Mouse (Mus musculus): ENCODE data around the gene Pdc. TPM values are rescaled to one million over a fixed set of nuclear protein-coding genes. Genes with fewer than 3 reads are reported as not detected.
"Not testable (repeated sequence)": the region's sequence is repeated elsewhere in the genome, so short reads cannot be mapped to it uniquely, and the experiment has no call there.

Pdc gene
- not detected in 2 replicates for polyA plus RNA-seq (2012; rRNA removed)

DNA sequence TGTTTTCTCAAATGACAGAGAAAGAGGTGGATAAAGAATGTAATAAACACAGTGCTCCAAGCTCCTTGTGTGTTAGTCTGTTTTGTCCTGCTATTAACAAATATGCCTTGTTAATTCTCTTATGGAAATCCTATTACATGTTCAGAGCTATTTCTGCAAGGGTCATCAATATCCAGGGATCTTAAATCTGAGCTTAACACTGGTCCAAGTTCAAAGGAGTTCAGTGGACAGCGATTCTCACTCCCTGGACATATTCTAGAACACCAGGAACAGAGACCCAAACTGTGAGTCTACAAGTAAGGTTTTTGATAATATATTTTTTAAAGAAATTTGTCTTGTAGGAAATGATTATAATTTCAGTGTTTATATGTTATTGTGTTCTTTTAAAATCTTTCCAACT is at the start of gene Pdc:
TSS of gene Pdc (plus strand) at position 213 of the 400 bp plus-strand sequence.
- Histone ChIP-seq H3K4me1 (ENCODE audit: control insufficient read depth, insufficient read depth, low read length) (no peaks in the 10 kb centered on the region), H3K27ac (ENCODE audit: insufficient read depth, low read length) (no peak within 1 kb of the TSS), H3K4me3 (replicated peaks; ENCODE audit: insufficient read depth, low read depth, low read length) (no peak within 1 kb of the TSS), H3K27me3 (ENCODE audit: control insufficient read depth, insufficient read depth, low read length) (no peaks in the 10 kb centered on the region)
- TF ChIP-seq POLR2A (IDR thresholded peaks at IDR 0.05; ENCODE audit: borderline replicate concordance, insufficient read depth, low read length): no peak
- no peak for TF ChIP-seq CTCF (IDR thresholded peaks at IDR 0.05; ENCODE audit: borderline replicate concordance, insufficient read depth, low read depth, low read length)
- no peak for DNase-seq
- WGBS: 91% methylated on average over 1 of the region's 1 CpGs

DNA sequence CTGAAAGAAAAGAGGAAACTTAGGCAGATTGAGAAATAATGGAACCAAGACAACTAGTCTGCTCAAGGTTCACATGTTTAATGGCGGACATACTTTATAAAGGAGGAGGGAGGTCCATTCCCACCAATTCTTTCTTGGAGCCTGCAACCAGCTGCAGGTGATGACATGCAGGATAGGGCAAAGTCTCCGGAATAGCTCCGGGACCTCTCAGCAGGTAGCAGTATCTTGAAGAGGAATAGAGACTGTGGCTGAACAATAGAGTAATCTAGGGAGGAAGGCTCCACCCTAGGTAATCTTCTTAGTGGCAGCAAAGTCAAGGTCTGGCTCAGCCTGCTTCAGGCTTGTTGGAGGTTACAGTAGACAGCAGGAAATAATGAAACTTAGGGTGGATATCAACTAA is 25.2 kb upstream of the Pdc start:
- not testable (repeated sequence) for H3K4me3 ChIP-seq (replicated peaks; ENCODE audit: insufficient read depth, low read depth, low read length); DNase-seq; H3K27me3 ChIP-seq (ENCODE audit: control insufficient read depth, insufficient read depth, low read length); H3K4me1 ChIP-seq (ENCODE audit: control insufficient read depth, insufficient read depth, low read length); H3K27ac ChIP-seq (ENCODE audit: insufficient read depth, low read length)
- WGBS: 75% methylated on average over 3 of the region's 3 CpGs

DNA sequence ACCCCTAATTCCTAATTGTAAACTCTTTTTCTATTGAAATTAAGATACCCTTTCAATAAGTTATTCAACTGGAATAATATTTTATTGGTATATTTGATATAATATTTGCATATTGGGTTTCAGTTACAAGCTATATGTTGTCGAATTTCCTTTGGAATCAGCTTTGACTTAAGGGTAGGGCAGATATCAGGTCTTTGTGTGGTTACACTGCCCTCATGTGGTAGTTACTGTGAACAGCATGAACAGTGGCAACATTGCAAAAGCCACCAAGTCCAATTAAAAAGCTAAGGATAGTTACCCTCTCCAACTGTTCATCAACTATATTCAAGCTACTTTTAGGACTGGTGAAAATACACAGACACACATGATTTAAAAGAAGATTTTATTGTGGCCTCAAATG is 11.6 kb upstream of the Pdc start:
- WGBS: 59% methylated on average over 1 of the region's 1 CpGs
- no peak for TF ChIP-seq POLR2A (IDR thresholded peaks at IDR 0.05; ENCODE audit: borderline replicate concordance, insufficient read depth, low read length)
- no peak for TF ChIP-seq CTCF (IDR thresholded peaks at IDR 0.05; ENCODE audit: borderline replicate concordance, insufficient read depth, low read depth, low read length)
- Histone ChIP-seq H3K27me3 (ENCODE audit: control insufficient read depth, insufficient read depth, low read length) (no peaks in the 10 kb centered on the region), H3K27ac (ENCODE audit: insufficient read depth, low read length) (no peak overlapping the region), H3K4me3 (replicated peaks; ENCODE audit: insufficient read depth, low read depth, low read length) (no peak overlapping the region), H3K4me1 (ENCODE audit: control insufficient read depth, insufficient read depth, low read length) (no peaks in the 10 kb centered on the region)
- no peak for DNase-seq

DNA sequence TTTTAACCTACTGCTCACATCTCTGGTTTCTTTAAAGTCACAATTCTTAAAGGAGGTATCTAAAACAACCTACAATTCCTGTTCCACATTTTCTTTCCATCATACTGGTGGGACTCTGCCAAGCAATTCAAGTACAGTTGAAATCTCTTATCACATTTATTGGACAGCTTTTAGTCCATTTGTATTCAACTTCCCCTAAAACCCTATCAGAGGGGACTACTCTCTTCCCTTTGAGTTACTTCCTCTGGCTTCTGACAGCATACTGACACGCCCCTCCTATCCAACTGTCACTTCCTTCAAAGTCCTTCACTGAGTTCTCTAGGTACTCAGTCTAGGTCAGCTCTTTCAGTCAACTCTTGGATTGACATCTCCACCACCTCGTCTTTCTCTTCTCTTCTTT is 15.9 kb downstream of the Pdc start:
- Histone ChIP-seq H3K27me3 (ENCODE audit: control insufficient read depth, insufficient read depth, low read length) (no peaks in the 10 kb centered on the region), H3K27ac (ENCODE audit: insufficient read depth, low read length) (no peak overlapping the region)
- 76% methylated on average over 2 of the region's 2 CpGs for WGBS

DNA sequence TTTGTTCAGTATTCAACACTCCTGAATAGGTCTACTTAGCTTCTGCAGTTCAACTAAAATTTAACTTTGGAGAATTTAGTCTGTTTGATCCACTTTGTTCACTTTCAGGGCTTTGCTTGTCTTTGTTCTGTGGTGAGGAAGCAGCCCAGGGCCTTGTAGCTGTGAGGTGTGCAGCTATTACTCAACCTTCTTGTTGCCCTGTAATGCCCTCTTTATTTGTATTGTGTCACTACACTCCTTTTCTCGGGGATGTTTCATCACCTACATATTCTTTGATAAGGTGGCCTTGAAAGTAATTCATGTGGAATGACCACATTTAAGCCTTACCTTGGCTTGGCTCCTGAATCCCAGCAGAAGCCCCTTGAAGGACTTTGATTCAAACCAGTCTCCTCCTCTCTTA is 41.6 kb downstream of the Pdc start:
- H3K27ac ChIP-seq (ENCODE audit: insufficient read depth, low read length): no peak overlapping the region
- no peak overlapping the region for H3K4me3 ChIP-seq (replicated peaks; ENCODE audit: insufficient read depth, low read depth, low read length)
- WGBS: 93% methylated on average over 1 of the region's 1 CpGs
- H3K27me3 ChIP-seq (ENCODE audit: control insufficient read depth, insufficient read depth, low read length): no peaks in the 10 kb centered on the region
- H3K4me1 ChIP-seq (ENCODE audit: control insufficient read depth, insufficient read depth, low read length): no peaks in the 10 kb centered on the region
- TF ChIP-seq POLR2A (IDR thresholded peaks at IDR 0.05; ENCODE audit: borderline replicate concordance, insufficient read depth, low read length) (no peak), CTCF (IDR thresholded peaks at IDR 0.05; ENCODE audit: borderline replicate concordance, insufficient read depth, low read depth, low read length) (no peak)
- DNase-seq: no peak

More for the DNA sequence above, 15.9 kb downstream of the Pdc start:
- no peaks in the 10 kb centered on the region for H3K4me1 ChIP-seq (ENCODE audit: control insufficient read depth, insufficient read depth, low read length)
- H3K4me3 ChIP-seq (replicated peaks; ENCODE audit: insufficient read depth, low read depth, low read length): no peak overlapping the region
- no peak for DNase-seq
- TF ChIP-seq CTCF (IDR thresholded peaks at IDR 0.05; ENCODE audit: borderline replicate concordance, insufficient read depth, low read depth, low read length): no peak
- TF ChIP-seq POLR2A (IDR thresholded peaks at IDR 0.05; ENCODE audit: borderline replicate concordance, insufficient read depth, low read length): no peak

DNA sequence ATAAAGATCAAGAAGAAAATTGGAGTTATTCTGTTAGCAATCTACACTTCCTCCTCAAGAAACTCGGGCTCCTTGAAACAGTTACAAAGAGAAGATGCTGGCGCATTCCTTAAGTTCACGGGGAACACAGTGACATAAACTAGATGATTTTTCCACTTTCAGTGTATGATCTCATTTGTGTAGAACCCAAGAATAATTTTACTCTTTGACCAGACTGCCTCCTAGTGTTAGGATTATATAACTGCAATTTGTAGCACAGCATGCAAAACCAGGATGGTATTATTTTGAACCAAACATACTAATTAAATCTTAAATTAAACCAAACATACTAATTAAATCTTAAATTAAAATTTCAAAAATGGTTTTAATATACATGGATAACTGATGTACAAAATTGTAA is 53.7 kb downstream of the Pdc start:
- Histone ChIP-seq H3K27me3 (ENCODE audit: control insufficient read depth, insufficient read depth, low read length) (no peaks in the 10 kb centered on the region), H3K27ac (ENCODE audit: insufficient read depth, low read length) (no peak overlapping the region), H3K4me1 (ENCODE audit: control insufficient read depth, insufficient read depth, low read length) (no peaks in the 10 kb centered on the region), H3K4me3 (replicated peaks; ENCODE audit: insufficient read depth, low read depth, low read length) (no peak overlapping the region)
- WGBS: 88% methylated on average over 3 of the region's 3 CpGs
- TF ChIP-seq POLR2A (IDR thresholded peaks at IDR 0.05; ENCODE audit: borderline replicate concordance, insufficient read depth, low read length) (no peak), CTCF (IDR thresholded peaks at IDR 0.05; ENCODE audit: borderline replicate concordance, insufficient read depth, low read depth, low read length) (peak; percentile 12; the same call in 1 of the 2 replicates)
- no peak for DNase-seq

DNA sequence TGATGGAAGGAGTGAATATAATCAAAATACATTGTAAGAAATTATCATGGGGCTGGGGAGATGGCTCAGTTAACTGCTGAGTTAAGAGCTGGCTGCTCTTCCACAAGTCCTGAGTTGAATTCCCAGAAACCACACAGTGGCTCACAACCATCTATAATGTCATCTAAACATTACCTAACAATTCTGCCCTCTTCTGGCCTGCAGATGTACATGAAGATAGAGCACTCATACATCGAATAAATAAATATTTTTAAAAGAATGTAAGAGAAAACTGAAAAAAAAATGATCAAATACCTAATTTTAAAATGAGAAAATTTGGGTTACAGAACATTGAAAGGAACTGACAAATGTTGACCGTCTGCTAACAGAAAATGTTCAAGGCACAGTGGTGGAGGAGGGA is 55.0 kb downstream of the Pdc start:
- H3K4me1 ChIP-seq (ENCODE audit: control insufficient read depth, insufficient read depth, low read length): no peaks in the 10 kb centered on the region
- H3K4me3 ChIP-seq (replicated peaks; ENCODE audit: insufficient read depth, low read depth, low read length): no peak overlapping the region
- no peak for TF ChIP-seq CTCF (IDR thresholded peaks at IDR 0.05; ENCODE audit: borderline replicate concordance, insufficient read depth, low read depth, low read length)
- 91% methylated on average over 2 of the region's 2 CpGs for WGBS
- H3K27ac ChIP-seq (ENCODE audit: insufficient read depth, low read length): no peak overlapping the region
- H3K27me3 ChIP-seq (ENCODE audit: control insufficient read depth, insufficient read depth, low read length): no peaks in the 10 kb centered on the region
- DNase-seq: no peak

Other genes starting within 250 kb of the Pdc start
- gene Ptgs2, start 219.4 kb upstream of the Pdc start, polyA plus RNA-seq (2012; rRNA removed): 0.41 and 0.54 TPM in 2 replicates
- 106 and 110 TPM in 2 replicates for gene Tpr, start 73.4 kb downstream of the Pdc start, polyA plus RNA-seq (2012; rRNA removed)
- 40.2 and 42.5 TPM in 2 replicates for gene Odr4, start 73.7 kb downstream of the Pdc start, polyA plus RNA-seq (2012; rRNA removed)
- 0.67 and 2.7 TPM in 2 replicates for gene Prg4, start 146.7 kb downstream of the Pdc start, polyA plus RNA-seq (2012; rRNA removed)

All from cerebellum, adult 2 months (tissue).